Mouse (Mus musculus): ENCODE results near the gene Rwdd2a. TPM values are rescaled to one million over a fixed set of nuclear protein-coding genes. Genes with fewer than 3 reads are reported as not detected.

Gene Rwdd2a
- polyA plus RNA-seq (2012; rRNA removed): 59.0 and 61.4 TPM in 2 replicates

GRCm38 (mm10) chr9:86571540-86572135 lies at the start of gene Rwdd2a, which contains the start of gene Pgm3:
TSS of gene Rwdd2a (plus strand) at chr9:86571991.
TSS of gene Pgm3 (minus strand) at chr9:86571842.
- Histone ChIP-seq H3K4me1 (ENCODE audit: control insufficient read depth, insufficient read depth, low read length) (peaks cover 5% of the 10 kb centered on the region), H3K36me3 (ENCODE audit: control insufficient read depth, insufficient read depth, low read length) (no peaks in the 10 kb centered on the region; the same call in 1 of the 2 replicates), H3K27me3 (ENCODE audit: control insufficient read depth, insufficient read depth, low read length) (no peaks in the 10 kb centered on the region), H3K4me3 (ENCODE audit: control insufficient read depth, low read depth, low read length) (peak within 1 kb of the TSS; percentile 95), H3K27ac (ENCODE audit: control insufficient read depth, insufficient read depth, low read depth, low read length) (peak within 1 kb of the TSS; percentile 73)
- TF ChIP-seq POLR2A (IDR thresholded peaks at IDR 0.05; ENCODE audit: control insufficient read depth, low read depth, low read length): peak; percentile 93
- no peak for TF ChIP-seq CTCF (IDR thresholded peaks at IDR 0.05; ENCODE audit: control insufficient read depth, insufficient read depth, insufficient replicate concordance, low read depth, low read length)

GRCm38 (mm10) chr9:86522335-86522734 lies 49.5 kb upstream of the Rwdd2a start:
- Histone ChIP-seq H3K27ac (ENCODE audit: control insufficient read depth, insufficient read depth, low read depth, low read length) (no peak overlapping the region), H3K4me3 (ENCODE audit: control insufficient read depth, low read depth, low read length) (no peak overlapping the region), H3K4me1 (ENCODE audit: control insufficient read depth, insufficient read depth, low read length) (no peaks in the 10 kb centered on the region), H3K36me3 (ENCODE audit: control insufficient read depth, insufficient read depth, low read length) (peaks cover 4% of the 10 kb centered on the region), H3K27me3 (ENCODE audit: control insufficient read depth, insufficient read depth, low read length) (no peaks in the 10 kb centered on the region)
- TF ChIP-seq POLR2A (IDR thresholded peaks at IDR 0.05; ENCODE audit: control insufficient read depth, low read depth, low read length) (no peak), CTCF (IDR thresholded peaks at IDR 0.05; ENCODE audit: control insufficient read depth, insufficient read depth, insufficient replicate concordance, low read depth, low read length) (no peak)

GRCm38 (mm10) chr9:86525600-86525999 lies 46.2 kb upstream of the Rwdd2a start:
- Histone ChIP-seq H3K27ac (ENCODE audit: control insufficient read depth, insufficient read depth, low read depth, low read length) (no peak overlapping the region), H3K4me3 (ENCODE audit: control insufficient read depth, low read depth, low read length) (no peak overlapping the region), H3K27me3 (ENCODE audit: control insufficient read depth, insufficient read depth, low read length) (no peaks in the 10 kb centered on the region), H3K4me1 (ENCODE audit: control insufficient read depth, insufficient read depth, low read length) (no peaks in the 10 kb centered on the region), H3K36me3 (ENCODE audit: control insufficient read depth, insufficient read depth, low read length) (peaks cover 3% of the 10 kb centered on the region)
- no peak for TF ChIP-seq CTCF (IDR thresholded peaks at IDR 0.05; ENCODE audit: control insufficient read depth, insufficient read depth, insufficient replicate concordance, low read depth, low read length)
- TF ChIP-seq POLR2A (IDR thresholded peaks at IDR 0.05; ENCODE audit: control insufficient read depth, low read depth, low read length): no peak

- no peak overlapping the region for H3K27ac ChIP-seq (ENCODE audit: control insufficient read depth, insufficient read depth, low read depth, low read length)
- TF ChIP-seq POLR2A (IDR thresholded peaks at IDR 0.05; ENCODE audit: control insufficient read depth, low read depth, low read length) (no peak), CTCF (IDR thresholded peaks at IDR 0.05; ENCODE audit: control insufficient read depth, insufficient read depth, insufficient replicate concordance, low read depth, low read length) (no peak)
- H3K27me3 ChIP-seq (ENCODE audit: control insufficient read depth, insufficient read depth, low read length): no peaks in the 10 kb centered on the region
Observed at GRCm38 (mm10) chr9:86534071-86534470, 37.7 kb upstream of the Rwdd2a start.

GRCm38 (mm10) chr9:86543451-86543850 lies 28.3 kb upstream of the Rwdd2a start:
- TF ChIP-seq CTCF (IDR thresholded peaks at IDR 0.05; ENCODE audit: control insufficient read depth, insufficient read depth, insufficient replicate concordance, low read depth, low read length) (no peak), POLR2A (IDR thresholded peaks at IDR 0.05; ENCODE audit: control insufficient read depth, low read depth, low read length) (no peak)
- no peaks in the 10 kb centered on the region for H3K4me1 ChIP-seq (ENCODE audit: control insufficient read depth, insufficient read depth, low read length)
- no peaks in the 10 kb centered on the region; the same call in 1 of the 2 replicates for H3K36me3 ChIP-seq (ENCODE audit: control insufficient read depth, insufficient read depth, low read length)
- H3K4me3 ChIP-seq (ENCODE audit: control insufficient read depth, low read depth, low read length): no peak overlapping the region
- no peak overlapping the region for H3K27ac ChIP-seq (ENCODE audit: control insufficient read depth, insufficient read depth, low read depth, low read length)
- no peaks in the 10 kb centered on the region for H3K27me3 ChIP-seq (ENCODE audit: control insufficient read depth, insufficient read depth, low read length)

More at GRCm38 (mm10) chr9:86534071-86534470, 37.7 kb upstream of the Rwdd2a start:
- Histone ChIP-seq H3K4me3 (ENCODE audit: control insufficient read depth, low read depth, low read length) (peak overlapping the region; percentile 21; the same call in 1 of the 2 replicates), H3K4me1 (ENCODE audit: control insufficient read depth, insufficient read depth, low read length) (no peaks in the 10 kb centered on the region), H3K36me3 (ENCODE audit: control insufficient read depth, insufficient read depth, low read length) (no peaks in the 10 kb centered on the region; the same call in 1 of the 2 replicates)

- H3K27ac ChIP-seq (ENCODE audit: control insufficient read depth, insufficient read depth, low read depth, low read length): no peak overlapping the region
Observed at GRCm38 (mm10) chr9:86544559-86544958, 27.2 kb upstream of the Rwdd2a start.

GRCm38 (mm10) chr9:86549637-86550162 lies 22.1 kb upstream of the Rwdd2a start:
- Histone ChIP-seq H3K27me3 (ENCODE audit: control insufficient read depth, insufficient read depth, low read length) (no peaks in the 10 kb centered on the region), H3K4me3 (ENCODE audit: control insufficient read depth, low read depth, low read length) (no peak overlapping the region), H3K36me3 (ENCODE audit: control insufficient read depth, insufficient read depth, low read length) (no peaks in the 10 kb centered on the region; the same call in 1 of the 2 replicates), H3K27ac (ENCODE audit: control insufficient read depth, insufficient read depth, low read depth, low read length) (no peak overlapping the region), H3K4me1 (ENCODE audit: control insufficient read depth, insufficient read depth, low read length) (no peaks in the 10 kb centered on the region)
- TF ChIP-seq POLR2A (IDR thresholded peaks at IDR 0.05; ENCODE audit: control insufficient read depth, low read depth, low read length) (no peak), CTCF (IDR thresholded peaks at IDR 0.05; ENCODE audit: control insufficient read depth, insufficient read depth, insufficient replicate concordance, low read depth, low read length) (no peak)

More at GRCm38 (mm10) chr9:86544559-86544958, 27.2 kb upstream of the Rwdd2a start:
- H3K4me1 ChIP-seq (ENCODE audit: control insufficient read depth, insufficient read depth, low read length): no peaks in the 10 kb centered on the region
- no peaks in the 10 kb centered on the region; the same call in 1 of the 2 replicates for H3K36me3 ChIP-seq (ENCODE audit: control insufficient read depth, insufficient read depth, low read length)
- H3K27me3 ChIP-seq (ENCODE audit: control insufficient read depth, insufficient read depth, low read length): no peaks in the 10 kb centered on the region
- no peak overlapping the region for H3K4me3 ChIP-seq (ENCODE audit: control insufficient read depth, low read depth, low read length)
- TF ChIP-seq CTCF (IDR thresholded peaks at IDR 0.05; ENCODE audit: control insufficient read depth, insufficient read depth, insufficient replicate concordance, low read depth, low read length): no peak
- TF ChIP-seq POLR2A (IDR thresholded peaks at IDR 0.05; ENCODE audit: control insufficient read depth, low read depth, low read length): no peak

All from testis, adult 2 months (tissue).